Mouse (Mus musculus) megakaryocyte, embryonic 14.5 days (primary cell): ENCODE results near the gene Phlda3.

ENCODE experiments used
- FLI1 ChIP-seq: IDR thresholded peaks from 2 replicates; pipeline ENCODE4 v1.6.1; 2012; ENCODE audit warnings: low read length, inconsistent platforms, mixed read lengths
- GATA1 ChIP-seq: IDR thresholded peaks from 3 replicates; pipeline ENCODE4 v1.6.1; 2012; ENCODE audit warnings: mixed read lengths, low read length, inconsistent platforms, borderline replicate concordance

- TF ChIP-seq GATA1 (no peak), FLI1 (no peak)
Measured at GRCm38 (mm10) chr1:135759685-135760084, 6.2 kb upstream of the Phlda3 start.
